Mouse (Mus musculus) cerebellum, adult 2 months (tissue): Measurements from ENCODE around the gene Sox15. TPM values are rescaled to one million over a fixed set of nuclear protein-coding genes. Genes with fewer than 3 reads are reported as not detected.

Experiments used
- DNase-seq, 2 experiments: peaks; one replicate each; pipeline ENCODE4 v3.0.0; 2021
- H3K27ac ChIP-seq: fragments of 200-500 bp; 2 replicates; pipeline ENCODE4 v1.5.1; 2012; ENCODE audit warnings: low read length, control low read depth, inconsistent platforms; ENCODE audit not compliant: insufficient read depth
- H3K27me3 ChIP-seq: fragments of 200-500 bp; 2 replicates; pipeline ENCODE4 v1.6.1; 2012; ENCODE audit warnings: inconsistent platforms, mild to moderate bottlenecking, low read length, moderate library complexity; ENCODE audit not compliant: control insufficient read depth, insufficient read depth
- H3K4me1 ChIP-seq: fragments of 200-500 bp; 2 replicates; pipeline ENCODE4 v1.6.1; 2011; ENCODE audit warnings: low read length; ENCODE audit not compliant: control insufficient read depth, insufficient read depth
- H3K4me3 ChIP-seq: fragments of 200-500 bp; replicated peaks from 2 replicates; pipeline ENCODE3; 2011; ENCODE audit warnings: mild to moderate bottlenecking, low read depth, low read length, control low read depth; ENCODE audit not compliant: insufficient read depth
- CTCF ChIP-seq: fragments of 200-500 bp; IDR thresholded peaks from 2 replicates; pipeline ENCODE4 v1.5.1; 2011; ENCODE audit warnings: low read depth, mild to moderate bottlenecking, control low read depth, low read length, moderate library complexity, borderline replicate concordance; ENCODE audit not compliant: insufficient read depth
- POLR2A ChIP-seq: fragments of 200-500 bp; IDR thresholded peaks from 2 replicates; pipeline ENCODE4 v1.6.1; 2011; ENCODE audit warnings: low read length, control low read depth, borderline replicate concordance; ENCODE audit not compliant: insufficient read depth
- WGBS: fragments of 180-500 bp; shearing (Covaris S2); methylation state at CpG from one replicate; pipeline ENCODE4 v1.1.7; 2018; 5-methylcytosine and 5-hydroxymethylcytosine counted together
- polyA plus RNA-seq: library from polyadenylated mRNA; depleted of rRNA; stranded (reverse); fragments of >200 nt; gene quantifications from 2 replicates; pipeline ENCODE4 v1.2.3, GENCODE M21; 2012

Sox15 gene
- polyA plus RNA-seq, 1 experiment: not detected

GRCm38 (mm10) chr11:69629802-69630201 is 25.3 kb upstream of the Sox15 start:
- WGBS: 37% methylated on average over 1 of the region's 1 CpGs
- peak in 1 of 2 experiments; percentile 31 for DNase-seq
- no peak for TF ChIP-seq POLR2A
- no peak for TF ChIP-seq CTCF
- no peak overlapping the region for H3K4me3 ChIP-seq
- H3K27me3 ChIP-seq: no peaks in the 10 kb centered on the region
- H3K27ac ChIP-seq: no peak overlapping the region
- H3K4me1 ChIP-seq: peaks cover 5% of the 10 kb centered on the region; the same call in 1 of the 2 replicates

- peak; percentile 59; the same call in 1 of the 2 replicates for TF ChIP-seq POLR2A
- peak; percentile 78 for TF ChIP-seq CTCF
- WGBS: under 1% methylated on average over 54 of the region's 56 CpGs
- Histone ChIP-seq H3K4me3 (peak within 1 kb of the TSS; percentile 98), H3K27me3 (no peaks in the 10 kb centered on the region), H3K27ac (peak within 1 kb of the TSS; percentile 43), H3K4me1 (peaks cover 4% of the 10 kb centered on the region; the same call in 1 of the 2 replicates)
- peak; percentile 100 for DNase-seq
These were observed 22.6 kb upstream of the Sox15 start, which contains the start of gene Fxr2 for GRCm38 (mm10) chr11:69632284-69633089. Gene Fxr2, plus strand, starts transcription at chr11:69632990.

GRCm38 (mm10) chr11:69633128-69633866 is 21.8 kb upstream of the Sox15 start:
- DNase-seq: no peak
- Histone ChIP-seq H3K4me3 (peak overlapping the region; percentile 98), H3K4me1 (peaks cover 4% of the 10 kb centered on the region; the same call in 1 of the 2 replicates), H3K27me3 (no peaks in the 10 kb centered on the region), H3K27ac (peak overlapping the region; percentile 43)
- WGBS: under 1% methylated on average over 49 of the region's 50 CpGs
- TF ChIP-seq POLR2A (no peak), CTCF (no peak)

DNA sequence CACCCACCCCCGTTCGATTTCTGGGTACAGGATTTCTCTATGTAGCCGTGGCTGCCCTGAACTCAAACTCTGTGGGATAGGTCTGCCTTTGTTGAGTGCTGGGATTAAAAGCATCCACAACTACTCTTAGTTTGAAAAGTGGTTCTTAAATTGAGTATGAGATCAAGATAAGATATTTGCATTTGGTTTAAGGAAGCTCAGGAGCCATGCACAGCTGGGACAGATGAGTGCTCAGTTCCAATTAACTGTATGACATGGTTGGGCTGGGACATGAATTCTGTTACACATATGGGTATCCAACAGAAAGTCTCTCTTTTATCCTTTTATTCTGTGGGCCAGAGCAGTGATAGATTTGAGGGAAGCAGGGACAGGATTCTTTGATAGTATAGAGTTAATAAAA is 19.6 kb upstream of the Sox15 start:
- no peak overlapping the region for H3K4me3 ChIP-seq
- WGBS: 62% methylated on average over 3 of the region's 3 CpGs
- no peak for TF ChIP-seq POLR2A
- no peak for TF ChIP-seq CTCF

DNA sequence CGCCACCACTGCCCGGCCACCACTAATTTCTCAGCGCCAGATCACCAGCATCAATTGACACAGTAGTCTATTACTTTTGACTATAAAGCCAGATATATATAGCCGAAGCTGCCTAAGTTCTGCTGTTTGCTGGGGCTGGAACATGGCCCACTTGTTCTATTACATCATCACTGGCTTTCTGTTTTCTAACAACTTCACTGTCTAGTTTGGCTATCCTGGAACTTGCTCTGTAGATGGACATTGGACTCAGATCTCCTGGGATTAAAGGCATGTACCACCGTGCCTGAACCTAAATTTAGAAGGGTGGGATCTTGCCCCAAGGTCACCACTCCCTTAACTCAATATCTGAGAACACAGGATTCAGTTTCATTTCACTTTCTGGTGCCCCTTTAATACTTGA is 9.3 kb upstream of the Sox15 start:
- Histone ChIP-seq H3K4me1 (no peaks in the 10 kb centered on the region), H3K27me3 (no peaks in the 10 kb centered on the region), H3K4me3 (no peak overlapping the region), H3K27ac (no peak overlapping the region)
- TF ChIP-seq POLR2A (no peak), CTCF (no peak)
- 89% methylated on average over 5 of the region's 5 CpGs for WGBS
- DNase-seq: no peak

More for the DNA sequence above, 19.6 kb upstream of the Sox15 start:
- no peak for DNase-seq
- Histone ChIP-seq H3K27ac (no peak overlapping the region), H3K4me1 (peaks cover 4% of the 10 kb centered on the region; the same call in 1 of the 2 replicates), H3K27me3 (no peaks in the 10 kb centered on the region)

- Histone ChIP-seq H3K4me1 (0 out of 2 replicates have a peak, but pooled peaks cover 5% of the 10 kb centered on the region), H3K4me3 (no peak overlapping the region), H3K27me3 (no peaks in the 10 kb centered on the region), H3K27ac (no peak overlapping the region)
- no peak for DNase-seq
- WGBS: 60% methylated on average over 5 of the region's 5 CpGs
- TF ChIP-seq CTCF (no peak), POLR2A (no peak)
These were observed 1.7 kb upstream of the Sox15 start for GRCm38 (mm10) chr11:69653399-69653798.

DNA sequence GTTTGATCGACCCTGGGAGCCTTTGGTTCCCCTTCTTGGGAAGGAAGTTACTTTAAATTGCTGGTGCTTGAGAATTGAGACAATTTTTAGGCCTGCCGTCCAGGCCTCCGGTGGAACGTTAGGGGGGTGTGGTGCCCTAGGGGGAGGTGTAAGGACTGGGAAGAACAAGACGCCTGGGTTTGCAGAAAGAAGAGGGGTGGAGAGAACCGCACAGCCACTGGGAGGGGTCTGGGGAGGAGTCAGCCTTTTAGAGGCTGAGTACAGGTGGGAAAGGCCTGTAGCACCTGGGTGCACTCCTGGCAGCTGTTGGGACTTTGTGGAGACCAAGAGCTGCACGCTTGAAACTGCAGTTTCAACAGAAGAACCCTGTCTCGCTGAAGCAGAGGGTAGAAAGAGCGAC is 354 bp upstream of the Sox15 start:
- no peak for TF ChIP-seq POLR2A
- no peak for TF ChIP-seq CTCF
- Histone ChIP-seq H3K4me3 (no peak overlapping the region), H3K27me3 (no peaks in the 10 kb centered on the region), H3K4me1 (0 out of 2 replicates have a peak, but pooled peaks cover 5% of the 10 kb centered on the region), H3K27ac (no peak overlapping the region)
- WGBS: 55% methylated on average over 9 of the region's 9 CpGs
- DNase-seq: no peak

DNA sequence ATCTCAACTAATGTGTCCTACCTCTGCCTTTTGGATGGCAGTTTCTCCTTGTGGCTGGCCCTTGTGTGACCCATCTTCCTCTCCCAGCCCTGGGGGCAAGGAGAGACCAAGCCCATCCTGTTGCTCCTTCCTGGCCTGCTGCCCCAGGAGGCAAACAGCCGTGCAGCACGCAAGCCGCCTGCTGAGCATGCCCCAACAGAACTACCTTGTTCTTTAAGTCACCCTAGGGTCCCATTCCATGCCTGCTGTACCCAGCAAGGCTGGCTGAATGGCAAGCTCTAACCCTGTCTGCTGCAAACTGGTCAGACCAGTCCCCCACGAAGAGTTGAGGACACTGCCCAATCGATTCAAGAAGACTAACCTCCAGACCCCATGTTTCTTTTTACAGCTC is 946 bp downstream of the Sox15 start:
- Histone ChIP-seq H3K4me3 (no peak overlapping the region), H3K27me3 (no peaks in the 10 kb centered on the region), H3K27ac (no peak overlapping the region), H3K4me1 (0 out of 2 replicates have a peak, but pooled peaks cover 5% of the 10 kb centered on the region)
- no peak for DNase-seq
- TF ChIP-seq POLR2A: no peak
- no peak for TF ChIP-seq CTCF
- 67% methylated on average over 5 of the region's 5 CpGs for WGBS
